ENCODE assay signal across 8 mouse cellular contexts in the genomic region with DNA sequence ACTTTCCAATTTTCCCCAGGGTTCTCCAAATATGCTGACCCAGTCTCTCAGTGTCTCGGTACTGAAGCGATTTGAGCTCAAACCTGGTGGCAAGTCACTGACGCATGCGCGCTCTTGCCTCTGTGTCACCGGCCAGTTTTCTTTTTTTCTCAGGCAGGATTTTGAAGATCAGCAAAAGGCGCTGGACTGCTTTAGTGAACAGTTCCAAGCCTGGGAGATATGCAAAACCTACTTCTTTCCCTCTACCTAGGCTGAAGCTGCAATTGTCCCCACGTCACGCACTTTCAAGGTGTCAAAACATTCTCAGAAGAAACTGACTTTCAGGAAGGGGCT. TPM values are rescaled to one million over a fixed set of nuclear protein-coding genes. Genes with fewer than 3 reads are reported as not detected.
DNase-seq lines count a peak whose midpoint lies in the region; ATAC-seq and TF ChIP-seq lines count a peak whose summit lies in the region.

No protein-coding gene starts in this region.

- H3K27me3 ChIP-seq in E14TG2a.4 (ENCODE audit: insufficient read depth, low read length) = peaks cover 46% of the 10 kb centered on the region
- no peaks in the 10 kb centered on the region for H3K27me3 ChIP-seq in heart, embryonic 14.5 days (ENCODE audit: control insufficient read depth, insufficient read depth, low read length)
- peaks cover 18% of the 10 kb centered on the region for H3K27me3 ChIP-seq in kidney, embryonic 15.5 days
- H3K27me3 ChIP-seq in liver, postnatal 0 days (ENCODE audit: insufficient read depth, low read length) = peaks cover 18% of the 10 kb centered on the region
- H3K27me3 ChIP-seq in neural tube, embryonic 13.5 days = no peaks in the 10 kb centered on the region

- H3K4me2 ChIP-seq in heart, embryonic 14.5 days (ENCODE audit: low read length) = peak overlapping the region; percentile 93
- H3K4me2 ChIP-seq in kidney, embryonic 15.5 days = peak overlapping the region; percentile 94
- peak overlapping the region; percentile 86 for H3K4me2 ChIP-seq in liver, postnatal 0 days (ENCODE audit: low read depth, low read length)
- peak overlapping the region; percentile 77 for H3K4me2 ChIP-seq in neural tube, embryonic 13.5 days

- WGBS in bone marrow, adult 2 months = 0% methylated on average over 9 of the region's 9 CpGs
- WGBS in heart, embryonic 14.5 days = 0% methylated on average over 9 of the region's 9 CpGs
- under 1% methylated on average over 9 of the region's 9 CpGs for WGBS in kidney, embryonic 15.5 days
- 0% methylated on average over 9 of the region's 9 CpGs for WGBS in liver, postnatal 0 days (ENCODE audit: insufficient replicate concordance)
- WGBS in neural tube, embryonic 13.5 days = 2% methylated on average over 9 of the region's 9 CpGs

- H3K4me3 ChIP-seq in E14TG2a.4 (replicated peaks; ENCODE audit: low read length) = peak overlapping the region; percentile 80
- peak overlapping the region; percentile 57 for H3K4me3 ChIP-seq in bone marrow, adult 2 months (replicated peaks; ENCODE audit: control insufficient read depth, low read depth, low read length)
- peak overlapping the region; percentile 68 to 92 for H3K4me3 ChIP-seq in heart, embryonic 14.5 days (ENCODE audit: control insufficient read depth in 1 of 2, insufficient read depth in 1 of 2, low read depth in 1 of 2, low read length in 2 of 2)
- H3K4me3 ChIP-seq in kidney, embryonic 15.5 days (replicated peaks) = peak overlapping the region; percentile 73
- H3K4me3 ChIP-seq in liver, postnatal 0 days (ENCODE audit: low read depth, low read length) = peak overlapping the region; percentile 66
- H3K4me3 ChIP-seq in neural tube, embryonic 13.5 days = peak overlapping the region; percentile 62

- peaks cover 15% of the 10 kb centered on the region; the same call in 1 of the 2 replicates for H3K4me1 ChIP-seq in E14TG2a.4 (replicated peaks; ENCODE audit: low read depth, low read length)
- H3K4me1 ChIP-seq in bone marrow, adult 2 months (ENCODE audit: control insufficient read depth, insufficient read depth, low read length) = no peaks in the 10 kb centered on the region; the same call in 1 of the 2 replicates
- peaks cover 2 to 5% of the 10 kb centered on the region in 2 experiments; a peak in 2 of 4 replicates for H3K4me1 ChIP-seq in heart, embryonic 14.5 days (ENCODE audit: control insufficient read depth in 2 of 2, insufficient read depth in 2 of 2, low read length in 2 of 2)
- peaks cover 20% of the 10 kb centered on the region for H3K4me1 ChIP-seq in kidney, embryonic 15.5 days
- H3K4me1 ChIP-seq in liver, postnatal 0 days (ENCODE audit: insufficient read depth) = peaks cover 5% of the 10 kb centered on the region; the same call in 1 of the 2 replicates
- peaks cover 22% of the 10 kb centered on the region for H3K4me1 ChIP-seq in neural tube, embryonic 13.5 days (replicated peaks)

- H3K36me3 ChIP-seq in E14TG2a.4 (ENCODE audit: insufficient read depth, low read length) = no peaks in the 10 kb centered on the region
- no peaks in the 10 kb centered on the region for H3K36me3 ChIP-seq in heart, embryonic 14.5 days (ENCODE audit: control insufficient read depth, insufficient read depth, low read length)
- H3K36me3 ChIP-seq in kidney, embryonic 15.5 days = no peaks in the 10 kb centered on the region
- H3K36me3 ChIP-seq in liver, postnatal 0 days (replicated peaks; ENCODE audit: insufficient read depth, low read length) = no peaks in the 10 kb centered on the region
- H3K36me3 ChIP-seq in neural tube, embryonic 13.5 days = no peaks in the 10 kb centered on the region

- no peak for ATAC-seq in heart, embryonic 14.5 days (ENCODE audit: insufficient number of reproducible peaks, insufficient read depth, low FRiP score, low read depth)
- ATAC-seq in kidney, embryonic 15.5 days (replicated peaks; ENCODE audit: low FRiP score) = no peak; the same call in 1 of the 2 replicates
- ATAC-seq in liver, postnatal 0 days = peak; percentile 15
- ATAC-seq in neural tube, embryonic 13.5 days (ENCODE audit: low read depth) = peak; percentile 24; the same call in 1 of the 2 replicates

- no peak for TF ChIP-seq EP300 in liver, postnatal 0 days (IDR thresholded peaks at IDR 0.05; ENCODE audit: low read depth)

- H3K9ac ChIP-seq in heart, embryonic 14.5 days (ENCODE audit: low read length) = peak overlapping the region; percentile 80
- peak overlapping the region; percentile 62 for H3K9ac ChIP-seq in kidney, embryonic 15.5 days
- peak overlapping the region; percentile 61 for H3K9ac ChIP-seq in liver, postnatal 0 days (replicated peaks)
- peak overlapping the region; percentile 77 for H3K9ac ChIP-seq in neural tube, embryonic 13.5 days

- DNase-seq in fat pad, adult 2 months (ENCODE audit: extremely low read depth, low read depth, low spot score) = peak; percentile 13
- peak; percentile 51 for DNase-seq in liver, postnatal 0 days
- peak; percentile 5 for DNase-seq in testis, postnatal 14 days (ENCODE audit: low spot score)

- peak overlapping the region; percentile 97 for H3K27ac ChIP-seq in bone marrow, adult 2 months (ENCODE audit: control insufficient read depth, insufficient read depth, low read depth, low read length, poor library complexity)
- H3K27ac ChIP-seq in heart, embryonic 14.5 days (replicated peaks in 1 of 2; ENCODE audit: control insufficient read depth in 1 of 2, insufficient read depth in 1 of 2, low read depth in 2 of 2, low read length in 2 of 2) = peak overlapping the region; percentile 68 to 80
- H3K27ac ChIP-seq in kidney, embryonic 15.5 days = peak overlapping the region; percentile 85
- H3K27ac ChIP-seq in liver, postnatal 0 days (ENCODE audit: low read depth) = peak overlapping the region; percentile 81
- peak overlapping the region; percentile 93 for H3K27ac ChIP-seq in neural tube, embryonic 13.5 days (replicated peaks)

- H3K9me3 ChIP-seq in E14TG2a.4 (ENCODE audit: low read length) = no peaks in the 10 kb centered on the region
- H3K9me3 ChIP-seq in heart, embryonic 14.5 days (ENCODE audit: control insufficient read depth, low read length) = no peaks in the 10 kb centered on the region
- H3K9me3 ChIP-seq in kidney, embryonic 15.5 days (replicated peaks) = no peaks in the 10 kb centered on the region
- no peaks in the 10 kb centered on the region for H3K9me3 ChIP-seq in liver, postnatal 0 days (ENCODE audit: low read length)
- no peaks in the 10 kb centered on the region for H3K9me3 ChIP-seq in neural tube, embryonic 13.5 days

- TF ChIP-seq CTCF in E14TG2a.4 (conservative IDR thresholded peaks at IDR 0.05; ENCODE audit: low read length) = no peak
- TF ChIP-seq CTCF in bone marrow, adult 2 months (IDR thresholded peaks at IDR 0.05; ENCODE audit: control insufficient read depth, insufficient read depth, low read length) = no peak
- TF ChIP-seq CTCF in liver, postnatal 0 days (IDR thresholded peaks at IDR 0.05; ENCODE audit: low read depth) = no peak

- TF ChIP-seq POLR2A in bone marrow, adult 2 months (IDR thresholded peaks at IDR 0.05; ENCODE audit: borderline replicate concordance, control insufficient read depth, low read depth, low read length) = no peak

RNA-seq across cellular contexts. Expression of gene Vav3, which starts 0.5 kb away (rescaled TPM):
- 8.9 and 12.7 TPM in 2 replicates for polyA plus RNA-seq in bone marrow, adult 2 months (2011; ENCODE audit: insufficient read depth, insufficient read length, low replicate concordance, missing spikeins)
- polyA plus RNA-seq in heart, embryonic 14.5 days (2014; fragmentation: Nextera tagmentation; extraction: Ambion mirVana) = 11.8 and 13.6 TPM in 2 replicates
- polyA plus RNA-seq in kidney, embryonic 15.5 days (2015; fragmentation: Nextera tagmentation; extraction: Ambion mirVana) = 21.1 and 22.0 TPM in 2 replicates
- polyA plus RNA-seq in liver, postnatal 0 days (2015; fragmentation: Nextera tagmentation; extraction: Ambion mirVana) = 4.0 and 4.4 TPM in 2 replicates
- polyA plus RNA-seq in neural tube, embryonic 13.5 days (2015; fragmentation: Nextera tagmentation; extraction: Ambion mirVana) = 19.3 and 19.9 TPM in 2 replicates

Comparison
In these comparisons a context has a peak if more than half of its experiments do, and no peak if none do; other contexts are left out.
1. ATAC-seq: peak in liver, postnatal 0 days (single experiment) and neural tube, embryonic 13.5 days (single experiment); none in heart, embryonic 14.5 days (single experiment) and kidney, embryonic 15.5 days (single experiment).
2. Peak in every context shown above with its lines, with median percentiles within 50 percentile points of each other: H3K4me3 ChIP-seq, H3K27ac ChIP-seq, DNase-seq, H3K4me2 ChIP-seq and H3K9ac ChIP-seq.